Mouse (Mus musculus): ENCODE results near the gene Gstm2.
"Not testable (repeated sequence)": the region's sequence is repeated elsewhere in the genome, so short reads cannot be mapped to it uniquely, and the experiment has no call there.

Gene Gstm2

DNA sequence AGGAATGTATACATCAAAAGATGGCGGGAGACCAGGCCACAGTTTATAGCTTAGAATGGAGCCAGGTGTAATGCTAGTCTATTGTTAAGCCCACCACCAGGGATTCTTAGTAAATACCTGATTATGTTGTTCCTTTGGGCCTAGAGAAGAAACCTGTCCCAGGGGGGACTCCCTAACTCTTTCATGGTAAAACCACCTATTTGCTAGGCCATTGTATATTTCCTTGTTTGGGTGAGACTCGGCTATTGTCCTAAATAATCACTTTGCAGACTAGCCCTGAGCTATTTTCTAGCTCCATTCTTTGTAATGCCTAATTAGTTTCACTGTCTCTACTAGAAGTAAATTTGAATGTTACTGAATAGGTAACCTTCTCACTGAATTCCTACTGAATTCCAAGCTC lies 9.7 kb upstream of the Gstm2 start:
- DNase-seq, result not testable (repeated sequence)

DNA sequence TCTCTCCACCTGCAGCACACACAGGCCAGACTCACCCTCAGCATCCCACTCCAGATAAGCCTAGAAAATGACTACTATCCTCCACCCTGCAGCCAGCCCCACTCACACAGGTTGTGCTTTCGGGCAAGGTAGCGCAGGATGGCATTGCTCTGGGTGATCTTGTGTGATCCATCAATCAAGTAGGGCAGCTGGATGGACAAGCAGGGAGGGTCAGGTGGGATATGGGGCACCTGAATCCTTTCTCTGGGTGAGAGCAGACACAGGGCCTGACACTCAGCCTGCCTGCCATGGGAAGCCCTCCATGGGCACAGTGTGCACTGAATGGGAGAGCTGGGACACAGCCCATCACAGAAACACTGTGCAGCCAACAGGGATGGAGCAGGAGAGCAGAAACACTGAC lies 1.1 kb downstream of the Gstm2 start:
- DNase-seq, result not testable (repeated sequence)

DNA sequence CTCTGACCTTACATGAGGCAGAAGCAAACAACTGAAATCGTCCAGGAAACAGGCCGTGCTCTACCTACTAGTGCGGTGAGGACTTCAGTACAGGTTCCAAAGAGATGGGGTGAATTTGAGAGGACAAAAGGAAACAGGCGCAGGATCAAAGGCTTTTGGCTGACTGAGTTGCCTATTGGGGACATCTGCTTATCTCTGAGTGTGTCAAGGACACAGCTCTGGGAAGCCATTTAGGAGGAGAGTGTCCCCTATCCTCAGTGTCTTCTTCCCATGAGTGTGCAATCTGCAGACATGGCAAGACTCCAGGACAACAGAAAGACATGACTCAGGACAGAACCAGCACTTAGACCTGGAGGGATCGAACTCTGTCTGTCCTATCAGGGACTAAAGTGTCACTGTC lies 1.8 kb downstream of the Gstm2 start:
- no peak for DNase-seq

DNA sequence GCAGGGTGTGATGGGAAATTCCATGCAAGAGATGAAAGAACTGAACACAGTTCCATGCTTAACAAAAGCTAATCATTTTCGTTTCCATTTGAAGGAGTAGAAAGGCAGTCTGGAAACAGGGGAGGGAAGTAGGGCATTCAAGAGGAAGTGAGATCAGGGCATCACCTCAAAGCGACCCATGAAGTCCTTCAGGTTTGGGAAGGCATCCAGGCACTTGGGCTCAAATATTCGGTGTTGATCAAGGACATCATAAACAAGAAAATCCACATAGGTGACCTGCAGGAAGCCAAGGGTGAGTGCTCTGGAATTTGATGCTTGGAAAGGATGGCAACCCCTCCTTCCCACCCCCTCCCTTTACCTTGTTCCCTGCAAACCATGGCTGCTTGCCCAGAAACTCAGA lies 2.5 kb downstream of the Gstm2 start:
- no peak for DNase-seq

DNA sequence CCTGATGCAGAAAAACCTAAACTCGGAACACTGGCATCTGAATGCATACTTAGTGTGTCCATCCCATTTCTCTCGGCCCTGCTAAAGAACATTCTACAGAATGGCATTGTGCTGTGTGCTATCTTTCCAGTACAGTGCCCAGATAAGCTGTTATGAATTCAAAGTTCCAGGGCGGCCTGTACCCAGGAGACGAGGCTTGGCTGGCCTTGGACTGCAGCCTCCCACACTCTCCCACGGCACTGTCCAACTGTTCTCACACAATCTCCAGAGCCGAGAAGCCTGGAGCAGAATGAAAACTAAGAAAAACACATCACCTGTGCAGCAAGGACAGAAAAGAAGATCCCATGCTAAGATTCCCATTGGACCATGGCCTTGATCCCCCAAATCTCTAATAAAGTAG lies 3.5 kb downstream of the Gstm2 start:
- DNase-seq, result no peak

DNA sequence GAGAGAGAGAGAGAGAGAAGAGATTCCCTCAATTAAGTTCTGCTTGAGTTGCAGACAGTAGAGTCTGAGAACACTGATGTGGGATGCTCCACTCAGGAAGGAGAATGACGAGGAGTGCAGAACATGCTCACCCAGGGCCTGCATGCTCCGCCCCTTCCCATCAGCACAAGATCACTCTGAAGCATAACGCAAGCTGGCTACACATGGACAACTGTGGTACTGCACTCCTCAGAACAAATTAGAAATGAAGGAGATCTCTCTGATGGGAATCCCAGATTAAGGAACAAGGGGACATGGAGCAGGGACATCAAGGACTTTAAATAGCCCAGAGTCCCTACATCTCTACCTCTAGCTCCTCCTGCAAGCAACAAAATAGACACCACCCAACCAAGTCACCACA lies 5.0 kb downstream of the Gstm2 start:
- DNase-seq, result no peak

DNA sequence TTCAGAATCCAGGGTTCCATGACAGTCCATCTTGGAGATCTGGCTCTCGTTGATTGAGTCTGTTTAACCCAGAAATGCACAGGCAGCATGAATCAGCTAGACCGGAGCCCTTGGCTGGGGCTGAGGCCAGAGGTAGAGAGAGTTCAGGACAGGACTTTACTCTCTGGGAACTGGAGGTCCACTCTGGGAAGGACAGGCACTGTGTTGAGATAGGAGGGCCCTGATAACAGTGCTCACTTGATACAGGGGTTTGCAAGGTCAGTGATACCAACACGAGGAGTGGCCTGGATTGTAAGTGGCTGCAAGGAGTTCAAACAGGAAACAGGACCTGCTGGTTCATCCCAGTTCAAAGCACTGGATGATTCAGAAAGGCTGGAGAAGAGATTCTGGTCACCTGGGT lies 8.6 kb downstream of the Gstm2 start:
- DNase-seq, result no peak

DNA sequence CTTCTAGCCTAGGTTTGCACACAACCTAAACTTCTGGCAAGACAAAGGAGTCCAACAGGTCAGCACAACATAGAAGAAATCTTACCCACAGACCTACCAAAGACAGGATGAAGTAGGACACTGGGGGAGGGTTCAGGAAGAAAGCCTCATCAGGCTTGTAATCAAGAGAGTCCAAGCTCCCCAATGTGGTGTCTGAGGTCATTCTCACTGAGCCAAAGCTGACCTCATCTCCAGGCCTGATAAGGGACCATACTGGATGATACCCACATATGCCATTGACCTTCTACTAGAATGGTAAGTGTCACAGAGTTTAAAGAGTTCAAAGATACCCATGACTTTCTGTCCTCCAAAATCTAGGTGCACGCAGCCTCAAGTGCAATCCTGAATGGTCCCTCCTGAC lies 12.0 kb downstream of the Gstm2 start:
- no peak for DNase-seq

DNA sequence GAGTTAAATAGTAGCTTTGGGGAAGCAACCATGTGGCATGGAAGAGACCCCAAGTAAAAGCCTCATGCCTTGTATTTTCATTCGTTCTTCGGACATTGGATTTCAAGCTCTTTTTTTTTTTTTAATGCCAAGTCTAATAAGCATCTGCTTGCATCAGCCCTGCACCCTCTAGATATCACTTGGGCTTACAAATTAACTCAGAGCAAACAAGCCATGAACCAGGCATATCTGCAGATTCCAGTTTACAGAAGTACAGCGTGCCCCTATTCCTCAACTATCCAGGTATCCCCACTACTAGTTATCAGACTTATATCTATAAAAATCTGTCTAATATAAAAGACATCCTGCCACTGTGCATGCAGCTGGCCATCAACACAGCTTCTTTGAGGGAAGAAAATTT lies 14.2 kb downstream of the Gstm2 start:
- DNase-seq, result no peak

DNA sequence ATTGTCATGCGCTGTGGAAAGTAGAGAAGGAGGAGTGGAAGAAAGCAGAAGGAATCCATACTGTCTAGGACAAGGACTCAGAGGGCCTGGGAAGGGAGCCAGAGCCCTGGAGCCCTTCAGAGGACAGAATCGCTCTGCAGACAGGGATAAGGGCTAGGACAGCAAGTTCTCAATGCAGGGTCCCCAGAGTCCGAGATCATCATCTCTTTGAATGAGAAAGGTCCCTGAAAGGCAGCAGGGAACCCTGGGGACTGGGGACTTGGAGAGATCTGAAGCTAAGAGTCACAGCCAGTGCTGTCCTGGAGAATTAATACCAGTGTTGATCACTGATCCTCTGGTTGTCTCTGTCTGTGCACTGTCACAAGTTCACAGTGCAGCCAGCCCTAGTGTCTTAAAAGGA lies 15.2 kb downstream of the Gstm2 start:
- not testable (repeated sequence) for DNase-seq

DNA sequence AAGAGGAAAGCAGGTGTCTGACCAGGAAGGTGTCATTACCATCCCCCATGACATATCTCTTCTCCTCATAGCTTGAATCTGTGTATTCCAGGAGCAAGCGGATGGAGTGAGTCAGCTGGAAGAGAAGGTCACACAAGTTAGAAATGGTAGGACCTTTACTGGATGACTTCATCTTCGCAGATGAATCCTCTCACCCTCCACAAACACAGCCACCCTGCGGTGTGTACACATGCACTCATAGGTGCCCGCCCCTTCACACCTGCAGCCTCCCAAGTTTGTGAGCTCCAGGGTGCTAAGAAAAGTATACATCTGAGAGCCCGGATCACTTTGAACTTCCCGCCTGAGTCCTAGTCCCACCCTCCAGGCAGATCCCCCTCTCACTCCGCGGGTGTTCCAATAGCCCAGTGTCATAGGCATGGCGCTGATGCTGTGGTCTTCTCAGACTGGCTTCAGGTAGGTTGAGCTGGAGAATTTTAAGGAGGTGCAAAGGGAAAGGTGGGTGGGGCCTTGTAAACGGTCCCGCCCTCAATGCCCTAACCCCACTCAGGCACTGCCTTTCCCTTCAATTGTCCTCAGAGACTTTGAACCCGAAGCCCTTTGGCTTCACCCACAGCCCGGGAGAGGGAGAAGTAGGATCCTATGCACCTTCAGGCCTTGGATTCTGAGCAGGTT lies 17.4 kb downstream of the Gstm2 start, which contains the start of gene Gstm3:
Gene Gstm3 (minus strand): TSS at position 560 of the 672 bp plus-strand sequence.
- DNase-seq, result no peak

DNA sequence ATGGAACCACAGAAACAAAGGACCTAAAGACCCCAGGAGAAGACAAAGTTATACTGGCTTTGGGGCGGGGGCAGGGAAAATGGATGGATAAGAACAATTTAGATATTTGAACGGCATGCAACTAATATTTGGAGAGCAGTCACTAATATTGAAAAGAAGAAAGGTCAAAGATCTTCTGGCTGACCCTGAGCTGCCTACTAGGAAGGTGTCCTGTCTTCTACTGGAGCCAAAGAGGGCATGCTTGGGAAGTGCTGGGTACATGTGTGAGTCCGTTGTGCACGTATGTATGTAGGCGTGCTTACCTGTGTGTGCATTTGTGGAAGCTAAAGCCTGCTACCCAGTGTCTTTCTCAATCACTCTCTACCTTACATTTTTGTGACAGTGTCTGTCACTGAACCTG lies 19.6 kb downstream of the Gstm2 start:
- no peak for DNase-seq

DNA sequence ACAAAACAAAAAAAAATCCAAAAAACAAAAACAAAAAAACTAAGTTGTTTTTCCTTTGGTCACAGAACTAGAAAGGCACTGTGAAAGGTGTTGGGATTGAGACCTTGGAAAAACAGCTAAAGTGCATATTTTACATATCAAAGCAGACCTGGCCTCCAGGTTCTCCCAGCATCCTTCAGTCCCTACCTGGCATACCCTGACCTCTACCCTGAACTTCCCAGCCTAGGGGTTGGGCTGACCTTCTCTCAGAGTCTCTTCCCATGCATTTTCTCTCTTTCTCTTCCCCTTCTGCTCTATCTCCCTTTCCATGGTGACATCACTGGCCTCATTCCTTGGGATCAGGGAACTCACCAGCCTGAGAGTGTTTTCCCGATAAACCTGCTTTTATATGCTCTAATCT lies 20.7 kb downstream of the Gstm2 start:
- no peak for DNase-seq

DNA sequence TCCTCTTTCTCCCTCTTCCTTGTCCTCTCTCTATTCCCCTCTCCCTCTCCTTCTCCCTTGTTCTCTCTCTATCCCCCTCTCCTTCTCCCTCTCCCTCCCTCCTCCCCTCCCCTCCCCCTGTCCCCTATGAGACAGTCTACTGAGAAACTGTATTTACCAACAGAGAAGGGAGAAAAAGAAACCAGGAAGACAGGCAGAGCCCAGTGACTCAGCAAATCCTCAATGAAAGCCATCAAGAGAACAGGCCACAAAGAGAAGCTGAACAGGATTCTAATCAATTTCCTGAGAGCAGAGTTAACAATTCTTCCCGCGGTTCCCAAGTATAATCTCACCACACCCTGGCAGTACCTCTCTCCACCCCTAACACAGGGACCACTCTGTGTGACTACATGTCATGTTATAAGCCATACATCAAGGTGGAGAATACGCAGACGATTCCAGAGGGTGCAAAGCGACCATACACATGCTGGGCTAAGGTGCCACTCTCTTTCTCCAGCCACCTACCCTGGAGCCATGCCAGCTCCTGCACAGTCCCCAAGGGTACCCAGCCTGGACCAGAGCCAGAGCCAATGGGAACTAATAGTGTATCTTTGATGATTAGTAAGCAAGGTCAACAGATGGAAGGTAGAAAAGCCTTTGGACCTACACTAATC lies 21.5 kb downstream of the Gstm2 start:
- DNase-seq, result no peak

DNA sequence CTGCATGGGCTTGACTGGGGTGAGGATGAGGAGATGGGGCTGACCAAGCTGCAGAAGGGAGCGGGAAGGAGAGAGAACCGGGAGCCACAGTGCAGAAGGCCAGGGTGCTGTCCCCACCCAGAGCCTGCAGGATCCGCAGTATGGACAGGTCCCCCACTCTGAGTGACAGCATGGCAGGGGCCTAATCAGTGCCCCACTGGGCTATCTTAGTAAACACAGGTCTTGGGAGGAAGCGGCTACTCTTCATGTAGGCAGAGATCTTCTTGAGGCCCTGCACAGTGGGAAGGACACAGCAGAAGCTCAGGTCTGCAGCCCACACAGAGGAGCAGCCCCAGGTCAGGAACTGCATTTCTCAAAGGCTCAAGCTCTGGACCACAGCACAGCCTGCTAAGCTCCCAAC lies 22.2 kb downstream of the Gstm2 start:
- DNase-seq, result no peak

DNA sequence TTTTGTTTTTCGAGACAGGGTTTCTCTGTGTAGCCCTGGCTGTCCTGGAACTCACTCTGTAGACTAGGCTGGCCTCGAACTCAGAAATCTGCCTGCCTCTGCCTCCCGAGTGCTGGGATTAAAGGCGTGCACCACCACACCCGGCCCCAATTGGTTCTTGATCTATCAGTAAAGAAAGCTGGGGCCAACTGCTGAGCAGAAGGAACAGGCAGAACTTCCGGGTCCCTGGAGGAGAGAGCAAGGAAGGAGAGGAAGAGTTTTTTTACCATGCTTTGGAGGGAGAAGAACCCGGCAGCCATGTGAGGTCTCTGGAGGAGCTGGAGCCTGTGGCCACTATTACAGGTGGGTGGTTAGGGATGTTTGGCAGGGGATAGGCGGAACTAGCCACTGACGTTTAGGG lies 31.0 kb downstream of the Gstm2 start:
- DNase-seq, result not testable (repeated sequence)

DNA sequence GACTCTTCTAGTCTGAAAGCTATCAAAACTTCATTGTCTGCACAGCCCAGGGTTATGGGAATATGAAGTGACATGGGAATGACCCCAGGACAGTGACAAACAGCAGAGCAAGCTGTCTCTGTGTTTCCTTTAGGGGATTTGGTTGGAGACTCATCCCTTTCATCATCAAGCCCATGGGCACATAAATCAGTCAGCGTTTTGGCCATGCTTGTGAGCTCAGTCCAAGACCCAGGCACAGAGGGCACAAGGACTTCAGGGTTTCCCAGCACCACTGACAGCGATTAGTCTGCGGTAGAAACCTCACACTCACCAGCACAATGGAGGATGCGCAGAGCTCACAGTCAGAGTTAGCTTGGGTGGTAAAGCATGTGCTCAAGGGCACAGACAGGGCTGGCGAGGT lies 32.3 kb downstream of the Gstm2 start:
- DNase-seq, result no peak

DNA sequence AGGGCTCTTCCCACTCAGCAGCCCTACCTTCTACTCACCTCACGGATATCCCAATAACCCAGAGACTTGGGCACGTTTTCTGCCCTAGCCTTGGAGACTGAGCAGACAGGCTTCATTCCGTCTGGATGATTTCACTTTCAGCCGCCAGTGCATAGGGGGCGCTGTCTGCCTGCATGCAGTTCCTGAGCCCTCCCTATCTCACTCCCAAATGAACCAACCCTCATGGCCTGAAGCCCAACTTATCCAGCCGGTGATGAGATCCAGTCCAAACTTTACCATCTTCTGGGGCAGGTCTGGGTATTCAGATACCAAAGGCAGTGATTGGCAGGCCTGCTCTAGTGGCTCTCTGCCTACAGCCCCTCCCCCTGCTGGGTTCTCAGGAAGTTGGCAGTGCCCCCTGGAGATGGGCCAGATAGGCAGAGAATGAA lies 32.9 kb downstream of the Gstm2 start:
- DNase-seq, result peak; percentile 83

DNA sequence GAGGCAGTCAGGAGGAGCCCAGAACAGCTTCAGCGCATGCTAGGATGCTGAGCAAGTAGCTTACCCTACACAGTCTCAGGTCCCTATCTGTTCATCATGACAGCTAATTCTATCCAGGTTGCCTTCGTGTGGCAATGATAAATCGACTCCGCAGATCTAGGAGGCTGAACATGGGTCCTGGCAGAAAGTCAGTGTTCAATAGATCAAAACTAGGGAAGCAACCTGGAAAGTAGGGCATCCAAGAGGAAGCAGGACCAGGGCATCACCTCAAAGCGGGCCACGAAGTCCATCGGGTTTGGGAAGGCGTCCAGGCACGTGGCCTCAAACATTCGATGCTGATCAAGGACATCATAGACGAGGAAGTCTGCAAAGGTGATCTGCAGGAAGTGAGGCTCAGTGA lies 35.7 kb downstream of the Gstm2 start:
- DNase-seq, result no peak

DNA sequence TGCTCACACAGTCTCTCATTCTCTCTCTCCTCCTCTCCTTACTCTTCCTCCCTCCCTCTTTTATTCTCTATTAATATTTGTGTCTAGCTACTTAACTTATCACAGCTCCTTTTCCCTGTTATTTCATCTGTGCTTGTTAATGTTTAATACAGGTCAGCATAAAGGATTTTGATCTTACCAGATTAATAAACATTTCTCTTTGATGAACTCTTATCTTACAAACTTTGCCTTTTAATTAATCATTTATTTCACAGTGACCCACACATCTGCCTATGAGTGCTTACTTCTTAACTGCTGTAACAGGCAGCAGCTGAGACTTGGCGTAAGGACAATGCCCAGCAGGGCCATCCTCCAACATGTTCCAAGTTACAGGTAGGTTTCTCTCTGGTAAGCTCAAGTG lies 36.8 kb downstream of the Gstm2 start:
- DNase-seq, result not testable (repeated sequence)

DNA sequence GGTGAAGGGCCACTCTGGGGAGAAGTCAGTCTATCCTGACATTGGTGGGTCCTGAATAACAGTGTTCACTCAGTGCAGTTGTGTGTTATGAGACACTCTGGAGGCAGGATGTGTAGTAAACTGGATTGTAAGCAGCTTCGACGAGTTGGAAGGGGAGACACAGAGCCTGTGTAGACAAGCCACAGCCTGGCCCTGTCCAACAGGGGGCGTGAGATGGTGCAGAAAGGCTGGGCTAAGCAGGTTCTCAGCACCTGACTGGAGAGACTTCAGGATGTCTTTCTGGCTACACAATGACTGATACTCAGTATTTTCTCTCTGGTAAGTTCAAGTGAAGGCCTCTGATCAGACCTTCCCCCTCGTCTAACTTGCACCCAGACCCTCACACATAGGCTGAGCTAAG lies 40.5 kb downstream of the Gstm2 start:
- no peak for DNase-seq

DNA sequence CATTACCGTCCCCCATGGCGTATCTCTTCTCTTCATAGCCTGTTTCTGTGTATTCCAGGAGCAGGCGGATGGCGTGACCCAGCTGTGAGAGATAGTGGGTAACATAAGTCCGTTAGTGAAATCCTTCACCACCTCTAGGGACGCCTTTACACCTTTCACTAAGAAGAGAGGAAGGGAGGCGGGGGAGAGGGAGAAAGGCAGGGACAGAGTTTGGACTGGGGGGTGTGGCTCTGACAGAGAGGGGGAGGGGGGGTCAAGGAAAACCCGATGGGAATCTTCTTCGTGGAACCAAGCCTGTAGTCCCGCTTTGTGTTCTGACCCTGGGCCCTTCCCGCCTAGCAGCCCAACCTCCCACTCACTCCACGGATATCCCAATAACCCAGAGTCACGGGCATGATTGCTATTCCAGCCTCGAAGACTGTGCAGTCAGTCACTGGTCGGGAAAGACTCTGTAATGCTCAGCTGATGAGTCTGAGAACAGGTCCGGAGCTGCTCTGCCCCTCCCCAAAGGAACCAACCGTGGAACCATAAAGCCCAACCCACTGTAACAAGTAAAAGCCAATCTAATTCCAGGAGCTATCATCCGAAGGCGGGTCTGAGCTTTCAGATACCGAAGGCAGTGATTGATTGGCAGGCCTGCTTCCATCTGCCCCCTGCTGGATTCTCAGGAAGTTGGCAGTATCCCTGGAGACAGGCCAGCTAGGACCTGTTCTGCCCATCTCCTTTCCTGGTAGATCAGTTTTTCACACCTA lies 42.8 kb downstream of the Gstm2 start, which contains the start of gene Gstm6:
Gene Gstm6 (minus strand): TSS at position 511 of the 752 bp plus-strand sequence.
- peak; percentile 41 for DNase-seq

DNA sequence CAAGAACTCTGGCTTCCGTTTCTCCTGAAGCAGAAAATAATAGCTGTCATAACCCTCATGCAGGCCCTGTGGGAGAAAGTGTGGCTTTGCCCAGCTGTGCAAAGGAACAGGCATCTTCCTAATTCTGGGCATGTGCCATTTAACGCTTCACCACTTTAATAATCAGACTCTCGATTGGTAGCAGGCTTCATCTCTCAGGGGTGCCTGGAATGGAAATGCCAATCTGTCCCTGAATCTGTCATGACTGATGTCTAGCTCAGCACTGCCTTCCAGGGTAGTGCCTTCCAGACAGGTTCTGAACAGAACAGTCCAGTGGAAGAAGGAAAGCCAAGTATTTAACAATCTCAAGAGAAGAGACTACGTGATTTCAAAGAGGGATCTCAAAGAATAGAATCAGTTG lies 45.0 kb downstream of the Gstm2 start:
- no peak for DNase-seq

DNA sequence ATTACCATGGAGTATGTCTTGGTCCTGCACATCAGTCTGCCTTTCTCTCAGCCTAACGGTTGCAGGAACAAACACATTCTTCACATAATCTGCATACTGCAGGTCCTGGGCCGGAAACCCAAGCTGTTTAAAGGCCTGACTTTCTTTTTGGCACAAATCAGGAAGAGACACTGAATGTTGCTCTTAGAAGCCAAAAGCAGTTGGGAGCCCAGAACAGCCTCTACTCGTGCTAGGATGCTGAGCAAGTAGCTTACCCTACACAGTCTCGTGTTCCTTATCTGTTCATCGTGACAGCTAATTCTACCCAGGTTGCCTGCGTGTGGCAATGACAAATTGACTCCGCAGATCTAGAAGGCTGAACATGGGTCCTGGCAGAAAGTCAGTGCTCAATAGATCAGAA lies 45.7 kb downstream of the Gstm2 start:
- DNase-seq, result no peak

Data from lung, postnatal 14 days (tissue).